Mouse (Mus musculus) heart, adult 9 months (tissue): ENCODE data around the gene Gdpgp1.

Experiments
- DNase-seq, 2 experiments: peaks; one replicate each; pipeline ENCODE4 v3.0.0; 2022; ENCODE audit warnings: low spot score in 2 of 2

Gdpgp1 gene

DNA sequence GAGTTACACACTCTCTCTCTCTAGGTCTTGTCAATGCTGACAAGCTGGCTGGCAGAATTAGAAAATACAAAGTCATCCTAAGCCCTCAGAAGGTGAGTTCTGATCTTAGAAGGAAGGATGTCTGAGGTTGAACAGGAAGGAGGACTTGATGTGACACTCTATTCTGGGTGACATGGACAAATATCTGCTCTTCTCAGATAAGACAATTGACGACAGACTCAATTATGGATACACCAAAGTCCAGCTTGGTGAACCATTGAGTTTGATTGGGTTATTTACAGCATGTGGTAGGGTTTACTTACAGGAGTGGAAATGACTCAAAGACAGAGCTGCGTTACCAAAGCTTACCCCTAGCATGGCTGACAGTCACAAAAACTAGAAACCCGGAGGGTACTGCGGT lies 43.7 kb downstream of the Gdpgp1 start:
- DNase-seq, result no peak

DNA sequence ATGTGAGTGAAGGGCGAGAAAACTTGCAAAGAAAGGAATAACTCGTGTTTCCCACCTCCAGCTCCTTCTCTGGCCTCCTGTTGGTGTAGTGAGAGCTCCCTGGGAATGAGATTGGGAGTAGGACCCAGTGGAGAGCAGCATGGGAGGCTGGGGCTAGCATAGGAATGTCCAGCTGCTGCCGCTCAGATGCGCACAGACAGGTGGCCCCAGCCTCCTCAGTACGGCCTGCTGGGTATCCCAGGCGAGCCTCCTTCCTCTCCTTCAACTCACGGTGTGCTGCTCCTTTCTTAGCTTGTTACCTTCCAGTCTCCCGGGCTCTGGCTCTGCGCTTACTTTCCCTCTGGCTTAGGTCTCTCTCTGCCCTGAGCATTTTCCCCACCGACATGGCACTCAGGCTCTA lies 47.4 kb downstream of the Gdpgp1 start:
- no peak for DNase-seq

GRCm38 (mm10) chr7:80280998-80281397 lies 48.3 kb downstream of the Gdpgp1 start:
- no peak for DNase-seq

GRCm38 (mm10) chr7:80281646-80282045 lies 49.0 kb downstream of the Gdpgp1 start:
- DNase-seq, result no peak

- DNase-seq, result no peak
These were observed 50.7 kb downstream of the Gdpgp1 start for GRCm38 (mm10) chr7:80283226-80283918.

GRCm38 (mm10) chr7:80284391-80284790 lies 51.7 kb downstream of the Gdpgp1 start:
- no peak for DNase-seq

DNA sequence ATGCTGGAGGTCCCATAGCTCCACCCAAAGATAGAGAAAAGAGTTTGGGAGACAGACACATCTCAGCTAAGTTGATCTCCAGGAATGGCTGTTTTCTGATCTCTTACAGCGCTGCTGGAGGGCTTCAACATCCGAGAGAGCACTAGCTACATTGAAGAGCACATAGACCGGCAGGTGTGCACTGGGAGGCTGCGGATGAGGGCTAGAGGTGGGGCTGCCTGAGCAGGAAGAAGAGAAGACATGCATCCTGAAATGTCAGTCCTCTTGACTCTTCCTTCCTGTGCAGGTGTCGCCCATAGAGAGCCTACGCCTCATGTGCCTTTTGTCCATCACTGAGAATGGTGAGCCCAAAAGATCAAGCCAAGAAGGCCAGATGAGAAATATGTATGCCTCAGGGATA lies 53.1 kb downstream of the Gdpgp1 start:
- no peak for DNase-seq

GRCm38 (mm10) chr7:80287736-80288135 lies 55.1 kb downstream of the Gdpgp1 start:
- no peak for DNase-seq
